Mouse (Mus musculus) liver, postnatal 0 days (tissue): ENCODE measurements around the gene Il23a.

Source experiments
- CTCF ChIP-seq: sonication (generic); IDR thresholded peaks from 2 replicates; pipeline ENCODE4 v1.5.1; 2016; ENCODE audit warnings: antibody characterized with exemption, low read depth
- EP300 ChIP-seq: IDR thresholded peaks from 2 replicates; pipeline ENCODE4 v1.6.1; 2016; ENCODE audit warnings: antibody characterized with exemption, low read depth, mild to moderate bottlenecking

- TF ChIP-seq CTCF, result peak; percentile 38
- TF ChIP-seq EP300, result no peak
These were observed 29.1 kb upstream of the Il23a start for GRCm38 (mm10) chr10:128327610-128328009.
